Mouse (Mus musculus) myocyte (in vitro differentiated cells): ENCODE measurements around the gene Stard10. TPM values are rescaled to one million over a fixed set of nuclear protein-coding genes. Genes with fewer than 3 reads are reported as not detected.

Experiments used
- H3K27me3 ChIP-seq: one replicate; pipeline ENCODE4 v1.6.1; 2011; ENCODE audit not compliant: control insufficient read depth, insufficient read depth, insufficient read length
- H3K36me3 ChIP-seq: one replicate; pipeline ENCODE4 v1.6.1; 2011; ENCODE audit not compliant: control insufficient read depth, insufficient read depth
- H3K4me2 ChIP-seq: one replicate; pipeline ENCODE4 v1.6.1; 2011; ENCODE audit warnings: low read depth, control low read depth
- H3K4me3 ChIP-seq: one replicate; pipeline ENCODE4 v1.5.1; 2011; ENCODE audit warnings: mild to moderate bottlenecking, control low read depth, moderate library complexity
- H3K79me2 ChIP-seq: one replicate; pipeline ENCODE4 v1.6.1; 2011; ENCODE audit not compliant: control insufficient read depth, insufficient read depth
- H3ac ChIP-seq: one replicate; pipeline ENCODE4 v1.6.1; 2011; ENCODE audit not compliant: control insufficient read depth, insufficient read length
- CEBPB ChIP-seq: IDR thresholded peaks from 2 replicates; pipeline ENCODE4 v1.6.1; 2011; ENCODE audit warnings: mild to moderate bottlenecking, moderate library complexity; ENCODE audit not compliant: poor library complexity, insufficient read depth, severe bottlenecking
- E2F4 ChIP-seq: IDR thresholded peaks from one replicate; pipeline ENCODE4 v1.6.1; 2011; ENCODE audit warnings: mild to moderate bottlenecking, control low read depth, moderate library complexity; ENCODE audit not compliant: insufficient read depth
- MAX ChIP-seq: IDR thresholded peaks from one replicate; pipeline ENCODE4 v1.6.1; 2011; ENCODE audit warnings: low read depth, mild to moderate bottlenecking, control low read depth
- MYOD1 ChIP-seq, 3 experiments: IDR thresholded peaks; one replicate each; pipeline ENCODE4 v1.6.1; 2011; ENCODE audit warnings: control low read depth in 2 of 3, low read depth in 2 of 3, mild to moderate bottlenecking in 2 of 3, moderate library complexity in 1 of 3; ENCODE audit not compliant: insufficient read length in 2 of 3, control insufficient read depth in 1 of 3
- MYOG ChIP-seq, 3 experiments: IDR thresholded peaks; one replicate each; pipeline ENCODE4 v1.6.1; 2011; ENCODE audit warnings: control low read depth in 2 of 3, low read depth in 2 of 3, mild to moderate bottlenecking in 2 of 3; ENCODE audit not compliant: insufficient read length in 2 of 3, control insufficient read depth in 1 of 3, insufficient read depth in 1 of 3
- POLR2A ChIP-seq: IDR thresholded peaks from one replicate; pipeline ENCODE4 v1.6.1; 2011; ENCODE audit warnings: low read depth, mild to moderate bottlenecking, control low read depth, moderate library complexity; ENCODE audit not compliant: insufficient read length
- POLR2AphosphoS2 ChIP-seq: IDR thresholded peaks from one replicate; pipeline ENCODE4 v1.6.1; 2011; ENCODE audit warnings: low read depth, control low read depth; ENCODE audit not compliant: insufficient read length
- REST ChIP-seq: IDR thresholded peaks from one replicate; pipeline ENCODE4 v1.6.1; 2011; ENCODE audit warnings: mild to moderate bottlenecking, control low read depth, moderate library complexity; ENCODE audit not compliant: insufficient read depth, insufficient read length
- SRF ChIP-seq: IDR thresholded peaks from one replicate; pipeline ENCODE4 v1.6.1; 2011; ENCODE audit warnings: low read depth; ENCODE audit not compliant: control insufficient read depth, insufficient read length
- TCF12 ChIP-seq: IDR thresholded peaks from one replicate; pipeline ENCODE4 v1.6.1; 2011; ENCODE audit warnings: mild to moderate bottlenecking, control low read depth; ENCODE audit not compliant: poor library complexity, insufficient read depth, severe bottlenecking
- TCF3 ChIP-seq: IDR thresholded peaks from one replicate; pipeline ENCODE4 v1.6.1; 2011; ENCODE audit warnings: low read depth, control low read depth; ENCODE audit not compliant: insufficient read length
- USF1 ChIP-seq: IDR thresholded peaks from one replicate; pipeline ENCODE4 v1.6.1; 2011; ENCODE audit warnings: low read depth, mild to moderate bottlenecking, control low read depth, moderate library complexity
- polyA plus RNA-seq: library from polyadenylated mRNA; unstranded; fragments of >200 nt; fragmentation: generic; extraction: Trizol; gene quantifications from one replicate; pipeline ENCODE4 v1.2.1, GENCODE M21; 2012; ENCODE audit warnings: missing spikeins

The Stard10 gene
- polyA plus RNA-seq, 1 experiment: 39.6 TPM

DNA sequence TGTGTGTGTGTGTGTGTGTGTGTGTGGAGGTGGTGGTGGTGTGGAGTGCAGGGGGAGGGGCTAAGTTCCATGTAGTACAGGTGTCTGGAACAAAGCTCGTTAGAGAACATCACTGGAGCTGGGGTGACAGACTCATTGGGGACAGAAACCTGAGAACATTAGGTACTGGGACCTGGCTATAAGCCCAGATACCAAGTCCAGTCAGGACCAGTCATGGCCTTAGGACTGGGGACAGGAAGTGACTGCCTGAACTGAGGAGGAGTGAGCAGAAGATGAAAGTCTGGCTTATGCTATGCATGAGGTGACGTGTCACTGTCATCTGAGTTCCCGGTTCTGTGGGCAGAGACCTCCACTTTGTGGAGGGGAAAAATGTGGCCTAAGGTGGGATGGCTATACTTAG, 43.5 kb downstream of the Stard10 start:
- H3K79me2 ChIP-seq: no peaks in the 10 kb centered on the region
- no peak overlapping the region for H3K4me3 ChIP-seq
- no peaks in the 10 kb centered on the region for H3K36me3 ChIP-seq
- H3ac ChIP-seq: no peak overlapping the region
- no peaks in the 10 kb centered on the region for H3K27me3 ChIP-seq
- H3K4me2 ChIP-seq: no peak overlapping the region
- TF ChIP-seq TCF3: no peak
- TF ChIP-seq CEBPB: no peak
- TF ChIP-seq MYOG (IDR thresholded peaks at IDR 0.05; ENCODE audit: control insufficient read depth in 1 of 3, insufficient read depth in 1 of 3, insufficient read length in 2 of 3, low read depth in 2 of 3): no peak
- no peak for TF ChIP-seq POLR2AphosphoS2
- no peak for TF ChIP-seq TCF12
- TF ChIP-seq MYOD1 (IDR thresholded peaks at IDR 0.05; ENCODE audit: control insufficient read depth in 1 of 3, insufficient read length in 2 of 3, low read depth in 2 of 3): no peak
- TF ChIP-seq POLR2A: no peak
- no peak for TF ChIP-seq SRF
- TF ChIP-seq REST: no peak
- no peak for TF ChIP-seq MAX
- no peak for TF ChIP-seq E2F4
- TF ChIP-seq USF1: no peak

DNA sequence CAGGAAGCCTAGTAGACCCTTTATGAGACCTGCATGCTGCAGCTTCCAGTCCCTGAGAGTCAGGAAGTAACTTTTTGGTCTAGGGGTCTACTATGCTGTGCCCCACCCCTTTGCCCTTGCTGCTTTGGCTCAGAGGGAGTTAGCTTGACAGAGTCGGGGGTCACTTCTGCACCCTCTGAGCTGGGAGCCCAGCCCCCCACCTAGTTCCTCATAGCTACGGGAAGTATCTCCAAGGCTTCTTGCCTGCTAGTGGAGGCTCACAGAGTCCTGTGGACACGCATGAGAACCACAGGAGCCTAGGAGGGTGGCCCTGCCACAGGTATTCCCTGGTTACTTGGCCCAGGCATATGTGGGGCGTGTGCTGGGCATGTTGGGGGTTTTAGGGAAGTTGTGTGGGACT, 44.1 kb downstream of the Stard10 start:
- Histone ChIP-seq H3K27me3 (no peaks in the 10 kb centered on the region), H3K4me3 (no peak overlapping the region), H3K4me2 (no peak overlapping the region), H3K79me2 (no peaks in the 10 kb centered on the region), H3ac (no peak overlapping the region), H3K36me3 (no peaks in the 10 kb centered on the region)
- TF ChIP-seq TCF12 (no peak), MYOD1 (IDR thresholded peaks at IDR 0.05; ENCODE audit: control insufficient read depth in 1 of 3, insufficient read length in 2 of 3, low read depth in 2 of 3) (no peak), SRF (no peak), CEBPB (no peak), MYOG (IDR thresholded peaks at IDR 0.05; ENCODE audit: control insufficient read depth in 1 of 3, insufficient read depth in 1 of 3, insufficient read length in 2 of 3, low read depth in 2 of 3) (no peak), E2F4 (no peak)

DNA sequence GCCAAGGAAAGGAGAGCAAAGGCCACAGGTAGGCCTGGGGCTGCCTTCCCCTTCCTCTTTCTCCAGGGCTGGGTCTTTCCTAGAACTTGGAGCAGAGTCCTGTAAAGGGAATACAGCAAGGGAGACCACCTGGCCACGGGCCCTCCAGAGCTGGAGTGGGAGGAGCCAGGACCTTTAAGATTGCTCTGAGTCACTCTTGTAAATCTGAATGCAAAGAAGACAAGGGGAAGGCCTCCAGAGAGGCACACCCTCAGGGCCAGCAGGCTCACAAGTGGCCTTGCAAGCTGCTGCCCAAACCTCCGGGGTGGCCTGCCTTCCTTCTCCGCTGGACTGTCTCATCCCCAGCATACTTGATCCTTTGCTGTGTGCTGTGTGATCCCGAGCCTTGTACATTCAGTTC, 44.9 kb downstream of the Stard10 start:
- Histone ChIP-seq H3K4me3 (no peak overlapping the region), H3K4me2 (no peak overlapping the region), H3ac (no peak overlapping the region), H3K36me3 (no peaks in the 10 kb centered on the region), H3K79me2 (no peaks in the 10 kb centered on the region), H3K27me3 (no peaks in the 10 kb centered on the region)
- no peak for TF ChIP-seq POLR2A

DNA sequence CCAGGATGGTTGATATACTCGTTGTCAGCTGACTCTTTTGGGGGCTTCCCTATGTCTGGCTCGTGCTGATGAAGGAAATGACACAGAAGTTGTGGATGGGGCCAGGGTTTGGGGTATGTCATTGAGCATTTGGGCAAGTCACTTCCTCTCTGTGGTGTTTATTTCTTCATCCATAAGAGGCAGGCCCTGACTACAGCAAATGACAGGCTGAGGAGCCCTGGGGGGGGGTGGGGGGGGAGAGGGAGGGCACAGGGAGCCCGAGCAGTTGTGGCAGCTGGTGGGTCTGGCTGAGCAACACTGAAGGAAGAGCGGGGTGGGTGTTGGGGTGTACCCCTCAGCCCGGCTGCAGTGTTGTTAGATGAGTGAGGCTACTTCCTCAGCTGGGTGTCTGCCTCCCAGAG, 45.9 kb downstream of the Stard10 start:
- H3K4me3 ChIP-seq: no peak overlapping the region
- no peaks in the 10 kb centered on the region for H3K36me3 ChIP-seq
- H3K79me2 ChIP-seq: no peaks in the 10 kb centered on the region
- H3ac ChIP-seq: no peak overlapping the region
- H3K27me3 ChIP-seq: no peaks in the 10 kb centered on the region
- no peak overlapping the region for H3K4me2 ChIP-seq
- TF ChIP-seq E2F4: no peak
- TF ChIP-seq MYOG (IDR thresholded peaks at IDR 0.05; ENCODE audit: control insufficient read depth in 1 of 3, insufficient read depth in 1 of 3, insufficient read length in 2 of 3, low read depth in 2 of 3): peak in 2 of 3 experiments; percentile 60 to 74
- peak in 1 of 3 experiments; percentile 26 for TF ChIP-seq MYOD1 (IDR thresholded peaks at IDR 0.05; ENCODE audit: control insufficient read depth in 1 of 3, insufficient read length in 2 of 3, low read depth in 2 of 3)
- no peak for TF ChIP-seq POLR2AphosphoS2

DNA sequence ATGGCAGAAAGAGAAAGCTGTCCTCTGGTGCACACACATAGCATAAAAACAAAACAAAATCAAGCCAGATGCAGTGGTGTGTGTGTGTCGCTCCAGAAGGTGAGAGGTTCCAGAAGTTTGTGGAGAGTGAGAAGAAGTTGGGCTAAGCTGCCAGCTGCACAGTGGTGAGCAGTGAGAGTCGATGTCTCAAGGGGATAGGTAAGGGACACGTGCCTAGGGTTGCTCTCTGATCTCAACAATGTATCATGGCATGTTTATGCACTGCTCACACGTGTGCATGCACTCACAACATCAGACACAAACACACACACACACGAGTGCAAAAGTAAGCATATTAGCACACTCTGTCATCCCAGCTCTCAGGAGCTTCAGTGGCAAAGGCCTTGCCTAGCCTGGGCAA, 47.0 kb downstream of the Stard10 start:
- Histone ChIP-seq H3ac (no peak overlapping the region), H3K27me3 (no peaks in the 10 kb centered on the region), H3K79me2 (no peaks in the 10 kb centered on the region), H3K4me3 (no peak overlapping the region), H3K36me3 (no peaks in the 10 kb centered on the region), H3K4me2 (no peak overlapping the region)
- TF ChIP-seq REST (no peak), MYOD1 (IDR thresholded peaks at IDR 0.05; ENCODE audit: control insufficient read depth in 1 of 3, insufficient read length in 2 of 3, low read depth in 2 of 3) (no peak), POLR2AphosphoS2 (no peak), SRF (no peak), MAX (no peak), E2F4 (no peak), TCF12 (no peak), MYOG (IDR thresholded peaks at IDR 0.05; ENCODE audit: control insufficient read depth in 1 of 3, insufficient read depth in 1 of 3, insufficient read length in 2 of 3, low read depth in 2 of 3) (no peak), POLR2A (no peak), CEBPB (no peak), TCF3 (no peak), USF1 (no peak)
